Mouse (Mus musculus) embryonic fibroblast, embryonic 13.5 days (primary cell): ENCODE results near the gene Brdt.

Experiments used
- CTCF ChIP-seq: IDR thresholded peaks from 2 replicates; pipeline ENCODE4 v1.5.1; 2011; ENCODE audit warnings: mild to moderate bottlenecking, control low read depth, low read length, moderate library complexity, borderline replicate concordance; ENCODE audit not compliant: insufficient read depth
- POLR2A ChIP-seq: IDR thresholded peaks from 2 replicates; pipeline ENCODE4 v1.6.1; 2011; ENCODE audit warnings: low read depth, mild to moderate bottlenecking, control low read depth, low read length, moderate library complexity

DNA sequence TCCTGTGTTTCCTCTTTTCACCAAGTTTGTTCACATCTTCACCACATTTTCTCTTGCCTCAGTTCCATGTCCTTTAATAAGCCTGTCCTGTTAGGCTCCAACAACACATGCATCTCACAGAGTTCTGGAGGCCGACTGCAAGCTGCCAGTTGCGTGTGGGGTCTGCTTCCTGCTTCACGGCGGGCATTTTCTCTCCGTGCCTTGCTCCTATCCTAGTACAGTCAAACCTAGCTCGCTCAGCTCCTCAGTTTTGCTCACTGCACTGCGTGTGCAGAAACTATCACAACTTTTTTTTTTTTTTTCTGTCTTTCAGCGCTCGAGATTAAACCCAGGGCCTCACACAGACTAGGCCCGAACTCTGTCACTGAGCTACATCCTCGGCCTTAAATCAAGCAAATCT is 32.1 kb upstream of the Brdt start:
- TF ChIP-seq POLR2A (no peak), CTCF (no peak)
